Mouse (Mus musculus): Measurements from ENCODE around the gene Grem1. TPM values are rescaled to one million over a fixed set of nuclear protein-coding genes. Genes with fewer than 3 reads are reported as not detected.

Gene Grem1
- polyA plus RNA-seq (2016; fragmentation: Nextera tagmentation; extraction: Ambion mirVana), result 0.44 and 0.57 TPM in 2 replicates

DNA sequence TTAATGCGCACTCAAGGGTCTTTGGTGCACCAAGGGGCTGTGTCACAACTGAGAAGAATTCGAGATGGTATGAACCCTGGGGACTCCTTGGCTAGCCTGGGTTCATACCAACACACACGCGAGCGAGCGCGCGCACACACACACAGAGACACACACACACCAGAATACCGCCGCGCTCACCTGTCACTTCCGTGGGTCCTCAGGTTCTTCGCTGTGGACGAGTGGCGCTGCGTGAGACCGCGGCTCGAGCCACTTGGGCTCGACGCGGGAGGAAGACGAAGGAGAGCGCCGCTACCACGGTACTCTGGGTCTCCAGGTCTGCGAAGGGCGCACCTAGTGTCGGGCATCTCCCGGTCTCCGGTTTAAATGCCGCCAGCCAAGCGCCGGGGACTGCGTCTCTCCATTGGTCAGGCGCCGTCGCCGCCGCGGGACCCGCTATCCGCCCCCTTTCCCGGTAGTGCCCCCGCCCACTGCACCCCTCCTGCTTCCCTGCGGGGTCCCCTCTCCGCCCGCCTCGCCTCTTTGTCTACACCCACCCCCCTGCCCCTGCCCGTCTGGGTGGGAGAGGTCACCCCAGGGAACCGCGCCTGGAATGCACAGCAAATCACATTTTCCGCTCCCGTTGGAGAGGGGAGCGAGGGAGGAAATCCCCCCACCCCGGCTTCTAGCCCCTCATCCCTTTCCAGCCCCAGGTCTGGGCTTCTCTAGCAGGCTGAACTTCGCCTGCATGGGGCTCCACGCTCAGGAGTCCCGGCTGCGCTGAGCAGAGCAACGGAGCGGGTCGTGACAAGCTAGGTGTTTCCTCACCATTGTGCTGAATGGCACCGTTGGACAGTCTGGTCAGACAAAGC is at the start of gene Grem1:
TSS of gene Grem1 (minus strand) at position 336 of the 851 bp plus-strand sequence.
- Histone ChIP-seq H3K27me3 (peaks cover 55% of the 10 kb centered on the region), H3K36me3 (replicated peaks) (no peaks in the 10 kb centered on the region), H3K4me1 (peaks cover 21% of the 10 kb centered on the region), H3K9ac (peak within 1 kb of the TSS; percentile 48), H3K9me3 (no peaks in the 10 kb centered on the region), H3K4me3 (replicated peaks) (peak within 1 kb of the TSS; percentile 57), H3K27ac (no peak within 1 kb of the TSS), H3K4me2 (peak within 1 kb of the TSS; percentile 95)
- ATAC-seq (ENCODE audit: low FRiP score), result peak; percentile 69
- under 1% methylated on average over 62 of the region's 64 CpGs for WGBS

DNA sequence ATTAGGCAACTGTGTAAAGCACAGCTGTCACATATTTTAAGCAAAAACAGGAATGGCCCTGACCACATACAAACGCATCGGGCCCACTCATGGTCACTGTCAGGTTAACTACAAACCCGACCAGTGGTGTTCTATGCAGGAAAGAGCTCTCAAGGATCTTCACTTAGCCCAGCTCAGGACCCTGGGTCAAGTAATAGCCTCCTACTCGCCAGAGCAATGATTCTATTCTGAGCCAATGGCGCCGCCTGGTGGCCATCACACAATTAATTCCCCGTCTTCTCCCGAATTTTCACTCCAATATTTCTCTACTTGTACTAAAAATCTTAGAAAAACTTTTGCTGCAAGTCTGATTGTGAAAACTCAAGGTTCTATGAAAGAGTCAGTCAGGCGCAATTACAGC is 49.2 kb upstream of the Grem1 start:
- Histone ChIP-seq H3K9me3 (no peaks in the 10 kb centered on the region), H3K4me1 (no peaks in the 10 kb centered on the region), H3K4me2 (no peak overlapping the region), H3K36me3 (replicated peaks) (peaks cover 11% of the 10 kb centered on the region), H3K27ac (no peak overlapping the region), H3K9ac (no peak overlapping the region), H3K27me3 (no peaks in the 10 kb centered on the region), H3K4me3 (replicated peaks) (no peak overlapping the region)
- no peak for ATAC-seq (ENCODE audit: low FRiP score)
- WGBS, result 24% methylated on average over 9 of the region's 9 CpGs

DNA sequence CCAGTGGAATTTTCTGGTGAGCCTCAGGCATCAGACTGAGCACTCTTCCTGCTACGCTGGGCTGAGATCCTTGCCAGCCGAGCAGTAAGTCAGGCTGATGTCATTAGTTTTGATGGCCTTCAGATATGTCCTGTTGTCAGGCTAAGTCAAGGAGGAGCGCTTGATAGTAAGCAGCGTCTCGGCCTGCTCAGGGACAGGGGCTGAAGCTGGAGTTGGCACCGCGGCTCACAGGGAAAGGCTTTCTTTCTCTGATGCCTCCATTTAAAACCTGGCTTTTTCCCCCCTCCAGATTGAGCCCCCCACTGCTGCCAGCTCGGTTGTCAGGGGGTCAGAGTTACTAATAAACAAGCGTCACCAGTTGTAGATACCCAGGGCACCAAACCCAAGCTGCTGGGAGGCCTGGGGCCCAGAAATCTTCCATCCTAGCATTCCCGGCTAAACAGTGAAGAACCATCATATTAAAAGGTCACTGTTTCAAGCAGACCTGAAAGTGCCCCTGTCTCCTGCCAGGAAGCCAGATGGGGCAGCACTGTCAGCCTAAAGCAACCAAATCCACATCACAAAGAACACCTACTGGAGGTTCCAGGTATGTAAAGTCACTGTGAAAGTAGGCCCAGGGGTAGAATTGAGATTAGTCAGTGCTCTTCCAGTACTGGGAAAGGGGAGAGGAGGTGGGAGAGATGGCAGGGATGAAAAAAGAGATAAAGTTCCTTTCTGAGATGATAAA is 48.6 kb upstream of the Grem1 start:
- ATAC-seq (ENCODE audit: low FRiP score), result no peak
- no peak overlapping the region for H3K27ac ChIP-seq
- 71% methylated on average over 10 of the region's 10 CpGs for WGBS
- no peak overlapping the region for H3K9ac ChIP-seq
- H3K4me3 ChIP-seq (replicated peaks), result no peak overlapping the region
- peaks cover 11% of the 10 kb centered on the region for H3K36me3 ChIP-seq (replicated peaks)
- no peak overlapping the region for H3K4me2 ChIP-seq
- H3K9me3 ChIP-seq, result no peaks in the 10 kb centered on the region
- H3K4me1 ChIP-seq, result no peaks in the 10 kb centered on the region
- no peaks in the 10 kb centered on the region for H3K27me3 ChIP-seq

DNA sequence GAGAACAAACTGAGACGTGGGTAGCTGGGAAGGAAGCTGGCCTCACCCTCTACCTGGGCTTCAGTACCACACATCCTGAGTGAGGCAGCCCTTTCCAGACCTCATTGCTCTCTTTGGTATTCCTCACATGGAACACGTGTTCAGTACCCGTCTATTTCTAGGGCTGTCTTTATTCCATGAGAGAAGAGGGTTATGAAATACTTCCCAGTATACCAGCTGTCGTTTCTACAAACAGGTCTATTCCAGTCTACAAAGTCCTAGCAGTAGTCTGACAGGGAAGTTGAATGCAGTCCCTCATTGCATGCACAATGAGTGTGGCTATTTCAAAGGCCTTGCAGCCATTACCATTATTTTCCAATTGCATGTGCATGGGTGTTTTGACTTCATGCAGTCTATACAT is 47.3 kb upstream of the Grem1 start:
- Histone ChIP-seq H3K4me3 (replicated peaks) (no peak overlapping the region), H3K27ac (no peak overlapping the region), H3K4me2 (no peak overlapping the region), H3K4me1 (no peaks in the 10 kb centered on the region), H3K36me3 (replicated peaks) (peaks cover 11% of the 10 kb centered on the region), H3K9me3 (no peaks in the 10 kb centered on the region), H3K9ac (no peak overlapping the region), H3K27me3 (no peaks in the 10 kb centered on the region)
- 83% methylated on average over 4 of the region's 4 CpGs for WGBS
- no peak for ATAC-seq (ENCODE audit: low FRiP score)

DNA sequence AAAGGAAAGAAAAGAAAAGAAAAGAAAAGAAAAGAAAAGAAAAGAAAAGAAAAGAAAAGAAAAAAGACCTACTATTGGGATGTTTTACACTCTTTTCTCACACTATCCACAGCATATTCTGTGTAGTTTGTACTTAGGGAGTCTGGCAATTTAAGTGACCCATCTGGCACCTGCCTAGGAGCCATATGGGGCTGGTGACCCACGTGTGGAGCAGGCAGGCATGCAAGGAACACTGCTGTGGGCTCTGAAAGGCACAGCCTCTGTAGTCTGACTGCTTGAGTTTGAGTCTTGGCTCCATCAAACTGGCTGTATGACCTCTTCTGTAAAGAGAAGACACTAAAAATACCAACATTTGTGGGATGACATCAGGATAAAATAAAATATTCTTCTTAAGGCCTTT is 45.3 kb upstream of the Grem1 start:
- no peaks in the 10 kb centered on the region for H3K27me3 ChIP-seq
- H3K4me1 ChIP-seq, result no peaks in the 10 kb centered on the region
- H3K4me3 ChIP-seq (replicated peaks), result no peak overlapping the region
- 37% methylated on average over 1 of the region's 1 CpGs for WGBS
- peaks cover 9% of the 10 kb centered on the region for H3K36me3 ChIP-seq (replicated peaks)
- no peak overlapping the region for H3K4me2 ChIP-seq
- H3K9ac ChIP-seq, result no peak overlapping the region
- ATAC-seq (ENCODE audit: low FRiP score), result no peak
- no peaks in the 10 kb centered on the region for H3K9me3 ChIP-seq
- no peak overlapping the region for H3K27ac ChIP-seq

DNA sequence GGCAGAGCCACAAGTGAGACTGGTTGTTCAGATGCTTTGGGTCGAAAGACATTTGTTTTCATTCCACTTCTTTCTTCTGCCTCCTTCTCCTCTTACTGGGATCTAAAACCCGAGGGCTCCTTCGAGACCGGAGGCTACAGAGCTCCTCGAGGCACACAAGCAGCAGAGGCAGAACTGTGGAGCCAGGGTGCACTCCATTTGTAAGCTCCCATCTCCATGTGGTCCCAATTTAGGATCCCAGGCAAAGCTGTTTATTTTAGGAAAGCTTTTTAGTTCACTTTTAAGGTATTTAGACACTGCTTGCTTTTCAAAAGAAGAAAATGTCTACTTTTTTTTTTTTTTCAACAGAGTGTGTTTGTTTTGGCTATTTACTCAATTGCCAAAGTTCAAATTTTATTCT is 42.4 kb upstream of the Grem1 start:
- Histone ChIP-seq H3K9ac (no peak overlapping the region), H3K4me3 (replicated peaks) (no peak overlapping the region), H3K36me3 (replicated peaks) (peaks cover 4% of the 10 kb centered on the region; the same call in 1 of the 2 replicates), H3K27ac (no peak overlapping the region), H3K27me3 (no peaks in the 10 kb centered on the region), H3K4me1 (no peaks in the 10 kb centered on the region), H3K4me2 (no peak overlapping the region), H3K9me3 (no peaks in the 10 kb centered on the region)
- no peak for ATAC-seq (ENCODE audit: low FRiP score)
- WGBS, result 77% methylated on average over 5 of the region's 5 CpGs

DNA sequence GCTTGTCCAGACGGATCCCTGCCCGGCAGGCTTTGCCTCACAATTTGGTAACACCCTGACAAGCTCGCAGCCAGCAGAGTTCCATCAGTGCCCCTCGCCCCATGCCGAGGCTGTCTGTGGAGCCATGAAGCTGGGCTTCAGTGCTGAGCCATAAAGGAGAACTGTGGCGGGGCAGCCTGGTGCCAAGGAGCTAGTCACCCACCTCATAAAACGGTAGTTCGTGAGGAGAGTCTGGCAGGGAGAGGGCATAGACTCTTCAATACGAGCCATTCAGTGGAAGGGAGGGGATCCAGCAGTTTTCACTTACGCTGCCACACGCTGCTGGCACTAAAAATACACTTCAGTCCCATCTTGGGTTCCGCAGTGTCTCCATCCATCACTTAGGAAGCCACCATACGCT is 40.2 kb upstream of the Grem1 start:
- H3K27me3 ChIP-seq, result no peaks in the 10 kb centered on the region
- H3K4me1 ChIP-seq, result no peaks in the 10 kb centered on the region
- WGBS, result 92% methylated on average over 13 of the region's 13 CpGs
- no peak for ATAC-seq (ENCODE audit: low FRiP score)
- no peak overlapping the region for H3K9ac ChIP-seq
- H3K4me3 ChIP-seq (replicated peaks), result no peak overlapping the region
- H3K4me2 ChIP-seq, result no peak overlapping the region
- no peaks in the 10 kb centered on the region for H3K9me3 ChIP-seq
- H3K27ac ChIP-seq, result no peak overlapping the region
- H3K36me3 ChIP-seq (replicated peaks), result no peaks in the 10 kb centered on the region

DNA sequence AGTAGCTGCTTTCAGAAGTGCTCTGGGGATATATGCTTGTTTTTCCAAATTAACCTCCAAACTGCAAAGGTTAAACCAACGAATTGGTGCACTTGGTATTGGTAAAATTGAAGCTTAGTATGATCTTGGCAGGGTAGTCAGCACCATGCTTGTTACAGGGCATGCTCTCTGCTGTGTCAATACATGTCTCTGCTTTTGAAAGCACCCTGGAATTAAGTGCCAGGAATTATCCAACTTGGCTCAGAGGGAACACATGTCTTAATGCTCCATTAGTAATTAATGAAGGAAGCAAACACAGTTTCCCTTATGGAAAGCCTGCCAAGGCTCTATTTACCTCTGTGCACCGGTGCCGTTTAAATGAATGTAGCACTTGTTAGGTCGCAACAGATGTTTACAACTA is 36.7 kb upstream of the Grem1 start:
- Histone ChIP-seq H3K4me3 (replicated peaks) (no peak overlapping the region), H3K4me2 (no peak overlapping the region)
- 66% methylated on average over 4 of the region's 4 CpGs for WGBS

DNA sequence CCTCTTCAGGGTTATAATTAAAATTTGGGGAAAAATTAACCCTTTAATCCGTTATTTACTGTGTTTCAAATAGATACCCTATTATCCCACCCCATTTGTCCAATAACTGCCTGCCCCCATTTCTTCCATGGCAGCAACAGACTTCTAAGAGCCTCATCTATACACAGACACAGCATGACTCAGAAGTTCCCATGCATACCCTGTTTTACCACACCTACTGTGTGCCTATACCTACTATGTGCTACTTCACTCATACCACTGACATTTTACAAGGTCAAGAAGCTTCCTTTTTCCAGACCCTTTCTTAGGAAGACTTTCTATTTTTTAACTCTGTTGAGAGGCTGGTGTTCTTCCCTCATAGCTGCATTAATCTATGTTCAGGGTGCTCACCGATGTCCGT is 35.1 kb upstream of the Grem1 start:
- WGBS, result 91% methylated on average over 3 of the region's 3 CpGs

More for the DNA sequence above, 36.7 kb upstream of the Grem1 start:
- Histone ChIP-seq H3K27ac (no peak overlapping the region), H3K9ac (no peak overlapping the region), H3K4me1 (no peaks in the 10 kb centered on the region), H3K27me3 (no peaks in the 10 kb centered on the region), H3K36me3 (replicated peaks) (peaks cover 8% of the 10 kb centered on the region; the same call in 1 of the 2 replicates), H3K9me3 (no peaks in the 10 kb centered on the region)
- no peak for ATAC-seq (ENCODE audit: low FRiP score)

DNA sequence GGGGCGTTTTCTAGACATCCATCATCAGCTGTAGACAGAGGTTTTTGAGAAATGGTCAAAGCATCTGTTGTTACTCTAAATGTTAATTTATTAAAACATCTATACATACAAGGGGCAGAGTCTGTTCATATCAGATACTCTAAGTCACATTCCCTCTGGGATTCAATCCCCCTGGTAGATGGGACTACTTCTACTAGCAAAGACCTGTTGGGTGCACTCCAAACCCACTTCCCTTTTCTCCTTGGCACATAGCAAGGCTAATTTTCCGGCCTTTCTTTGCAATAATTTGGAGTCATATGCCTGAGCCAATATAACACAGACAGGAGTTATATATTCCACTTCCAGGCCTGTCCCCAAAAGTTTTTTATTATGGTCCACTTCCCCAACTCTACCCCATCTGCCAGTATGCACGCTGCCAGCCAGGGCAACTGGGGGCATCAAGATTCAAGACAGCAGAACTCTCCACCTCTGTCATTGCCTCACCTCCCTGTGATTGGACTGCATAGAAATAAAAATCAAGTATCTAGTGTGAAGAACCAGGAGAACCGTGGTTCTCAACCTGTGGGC is 30.5 kb upstream of the Grem1 start:
- no peak overlapping the region for H3K4me2 ChIP-seq
- H3K4me1 ChIP-seq, result no peaks in the 10 kb centered on the region
- peaks cover 20% of the 10 kb centered on the region for H3K36me3 ChIP-seq (replicated peaks)
- no peak overlapping the region for H3K9ac ChIP-seq
- H3K4me3 ChIP-seq (replicated peaks), result no peak overlapping the region
- no peaks in the 10 kb centered on the region for H3K9me3 ChIP-seq
- no peak overlapping the region for H3K27ac ChIP-seq
- no peak for ATAC-seq (ENCODE audit: low FRiP score)
- WGBS, result 95% methylated on average over 4 of the region's 4 CpGs
- H3K27me3 ChIP-seq, result no peaks in the 10 kb centered on the region

More for the DNA sequence above, 35.1 kb upstream of the Grem1 start:
- ATAC-seq (ENCODE audit: low FRiP score), result no peak
- Histone ChIP-seq H3K36me3 (replicated peaks) (peaks cover 8% of the 10 kb centered on the region; the same call in 1 of the 2 replicates), H3K4me3 (replicated peaks) (no peak overlapping the region), H3K4me2 (no peak overlapping the region), H3K27ac (no peak overlapping the region), H3K9ac (no peak overlapping the region), H3K4me1 (no peaks in the 10 kb centered on the region), H3K27me3 (no peaks in the 10 kb centered on the region), H3K9me3 (no peaks in the 10 kb centered on the region)

DNA sequence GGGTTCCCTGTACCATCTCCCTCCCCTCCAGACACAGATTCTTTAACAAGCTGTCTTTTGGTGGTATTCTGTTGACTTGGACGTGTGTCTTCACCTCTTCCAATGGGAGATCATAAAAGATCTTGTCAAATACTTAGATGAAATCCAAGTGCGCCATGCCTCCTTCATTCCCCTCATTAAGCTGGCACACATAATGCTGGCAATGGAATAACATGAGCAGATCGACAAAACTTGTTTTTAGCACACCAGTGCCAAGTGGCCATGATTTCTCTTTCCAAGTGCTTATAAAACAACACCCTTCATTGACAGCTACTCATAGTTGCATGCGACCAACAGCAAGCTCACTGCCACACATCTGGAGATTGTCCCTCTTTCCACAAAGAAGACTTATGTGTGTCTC is 29.4 kb upstream of the Grem1 start:
- Histone ChIP-seq H3K27me3 (no peaks in the 10 kb centered on the region), H3K36me3 (replicated peaks) (peaks cover 20% of the 10 kb centered on the region), H3K9me3 (no peaks in the 10 kb centered on the region), H3K27ac (no peak overlapping the region), H3K4me1 (no peaks in the 10 kb centered on the region), H3K9ac (no peak overlapping the region), H3K4me2 (no peak overlapping the region), H3K4me3 (replicated peaks) (no peak overlapping the region)
- 88% methylated on average over 4 of the region's 4 CpGs for WGBS
- no peak for ATAC-seq (ENCODE audit: low FRiP score)

DNA sequence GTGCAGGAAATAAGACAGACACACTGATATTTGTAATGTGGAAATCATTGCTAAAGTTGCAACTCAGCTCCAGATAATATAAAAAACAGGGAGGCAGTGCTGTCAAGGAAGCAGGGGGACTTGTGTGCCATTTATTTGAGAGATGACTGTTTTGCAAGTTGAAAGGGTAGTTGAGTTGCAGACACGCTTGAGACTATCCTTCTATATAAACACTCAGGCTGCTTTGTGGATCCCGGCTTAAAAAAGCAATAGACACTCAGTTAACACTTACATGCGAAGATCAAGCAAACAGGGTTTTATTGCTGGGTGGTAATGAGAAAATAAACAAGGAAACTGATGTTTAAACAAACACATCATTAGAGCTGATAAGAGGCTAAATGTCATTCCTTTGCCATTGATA is 26.4 kb upstream of the Grem1 start:
- 88% methylated on average over 3 of the region's 3 CpGs for WGBS

More for the DNA sequence above, 26.4 kb upstream of the Grem1 start:
- no peak overlapping the region for H3K9ac ChIP-seq
- H3K4me3 ChIP-seq (replicated peaks), result no peak overlapping the region
- no peaks in the 10 kb centered on the region for H3K27me3 ChIP-seq
- H3K4me1 ChIP-seq, result no peaks in the 10 kb centered on the region
- H3K27ac ChIP-seq, result no peak overlapping the region
- H3K4me2 ChIP-seq, result no peak overlapping the region
- peaks cover 12% of the 10 kb centered on the region; the same call in 1 of the 2 replicates for H3K36me3 ChIP-seq (replicated peaks)
- no peak for ATAC-seq (ENCODE audit: low FRiP score)
- H3K9me3 ChIP-seq, result no peaks in the 10 kb centered on the region

Measured in forebrain, embryonic 12.5 days (tissue).